Mouse (Mus musculus) adrenal gland, adult 10 weeks (tissue): ENCODE measurements around the gene Nbr1. TPM values are rescaled to one million over a fixed set of nuclear protein-coding genes. Genes with fewer than 3 reads are reported as not detected.

ENCODE experiments used
- polyA plus RNA-seq: library from polyadenylated mRNA; stranded (reverse); fragments of 350-450 nt; fragmentation: Illumina TruSeq; extraction: RNeasy Lipid Tissue Mini Kit (QIAGEN cat#74804); gene quantifications from one replicate; pipeline ENCODE4 v1.2.3, GENCODE M21; 2014; ENCODE audit warnings: low read depth, low replicate concordance

The Nbr1 gene
- 196 TPM for polyA plus RNA-seq

GRCm38 (mm10) chr11:101551751-101552475 is at the start of gene Nbr1, which contains the start of gene Brca1:
TSS of gene Nbr1 (plus strand) at chr11:101552149.
TSS of gene Brca1 (minus strand) at chr11:101551955.

DNA sequence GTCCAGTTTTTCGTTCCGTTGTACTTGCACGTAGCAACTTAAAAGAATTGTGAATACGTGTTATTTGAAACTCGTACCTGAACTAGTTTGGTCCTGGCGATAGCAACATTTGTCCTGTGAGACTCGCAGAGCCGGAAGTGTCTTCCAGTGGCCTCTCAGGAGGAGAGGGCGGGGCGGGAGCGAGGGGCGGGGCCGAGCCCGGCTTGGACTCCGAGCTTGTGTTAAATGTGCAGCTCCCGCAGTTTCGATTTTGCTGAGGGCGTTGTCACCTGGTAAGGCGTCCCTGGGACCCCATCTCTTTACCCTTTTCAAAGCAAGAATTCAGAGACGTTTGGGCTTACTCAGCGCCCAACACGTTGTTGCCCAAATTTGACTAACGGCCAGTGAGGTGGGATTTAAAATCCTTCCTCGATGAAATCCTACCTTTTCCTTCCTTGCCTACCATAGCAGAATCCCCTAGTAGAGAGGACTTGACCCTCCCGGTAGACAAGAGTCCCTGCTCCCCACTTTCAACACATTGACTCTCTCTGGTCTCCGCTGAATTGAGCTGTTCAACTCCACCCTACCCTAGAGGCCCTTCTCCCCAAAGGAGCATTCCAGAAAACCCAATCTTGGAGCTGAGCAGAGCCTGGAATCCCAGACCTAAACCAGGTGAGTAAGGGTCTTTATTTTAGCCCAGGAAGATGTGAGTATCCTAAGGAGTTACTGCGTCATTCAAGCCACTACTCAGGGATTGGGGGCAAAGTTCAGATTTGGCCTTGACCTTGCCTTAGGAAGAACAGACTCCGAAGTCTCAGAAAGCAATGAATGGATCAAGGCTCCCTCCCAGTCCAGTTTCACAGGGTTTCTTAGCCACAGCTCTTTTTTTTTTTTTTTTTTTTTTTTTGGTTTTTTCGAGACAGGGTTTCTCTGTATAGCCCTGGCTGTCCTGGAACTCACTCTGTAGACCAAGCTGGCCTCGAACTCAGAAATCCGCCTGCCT is 30.4 kb downstream of the Nbr1 start, which contains the start of gene Tmem106a:
Gene Tmem106a, plus strand, starts transcription at position 189 of the 982 bp plus-strand sequence.

GRCm38 (mm10) chr11:101599156-101599555 is 47.2 kb downstream of the Nbr1 start, which contains the start of gene Gm11634:
TSS of gene Gm11634 (minus strand) at chr11:101599256.

GRCm38 (mm10) chr11:101626995-101627856 is 75.3 kb downstream of the Nbr1 start, which contains the start of gene Rdm1:
TSS of gene Rdm1 (plus strand) at chr11:101627195.

Other genes starting within 250 kb of the Nbr1 start
- 112 TPM for gene Becn1, start 249.9 kb upstream of the Nbr1 start, polyA plus RNA-seq
- gene Psme3, start 235.9 kb upstream of the Nbr1 start, polyA plus RNA-seq: 268 TPM
- not detected for gene Aoc2, start 227.1 kb upstream of the Nbr1 start, polyA plus RNA-seq
- 22.7 TPM for gene Aoc3, start 221.5 kb upstream of the Nbr1 start, polyA plus RNA-seq
- gene G6pc, start 184.6 kb upstream of the Nbr1 start, polyA plus RNA-seq: 0.47 TPM
- gene Aarsd1, start 134.5 kb upstream of the Nbr1 start, polyA plus RNA-seq: 8.6 TPM
- gene Gm27029, start 127.4 kb upstream of the Nbr1 start, polyA plus RNA-seq: not detected
- 5.1 TPM for gene Rundc1, start 127.1 kb upstream of the Nbr1 start, polyA plus RNA-seq
- 2.7 TPM for gene Ptges3l, start 126.8 kb upstream of the Nbr1 start, polyA plus RNA-seq
- gene Rpl27, start 109.9 kb upstream of the Nbr1 start, polyA plus RNA-seq: 55.5 TPM
- 3.5 TPM for gene Ifi35, start 103.7 kb upstream of the Nbr1 start, polyA plus RNA-seq
- 6.2 TPM for gene Rnd2, start 87.2 kb upstream of the Nbr1 start, polyA plus RNA-seq
- gene Vat1, start 85.9 kb upstream of the Nbr1 start, polyA plus RNA-seq: 5.2 TPM
- 3.9 TPM for gene Brca1, start 194 bp upstream of the Nbr1 start, polyA plus RNA-seq
- gene Tmem106a, start 30.1 kb downstream of the Nbr1 start, polyA plus RNA-seq: 8.6 TPM
- gene Gm11634, start 47.1 kb downstream of the Nbr1 start, polyA plus RNA-seq: not detected
- gene Rdm1, start 75.0 kb downstream of the Nbr1 start, polyA plus RNA-seq: 2.0 TPM
- gene Arl4d, start 113.4 kb downstream of the Nbr1 start, polyA plus RNA-seq: 2.3 TPM
- gene Dhx8, start 180.8 kb downstream of the Nbr1 start, polyA plus RNA-seq: 23.8 TPM
- not detected for gene Etv4, start 233.2 kb downstream of the Nbr1 start, polyA plus RNA-seq